Mouse (Mus musculus): ENCODE data around the gene Adgrb3. TPM values are rescaled to one million over a fixed set of nuclear protein-coding genes. Genes with fewer than 3 reads are reported as not detected.

Adgrb3 gene
- polyA plus RNA-seq, 1 experiment from 2014 or later: 3.0 TPM

DNA sequence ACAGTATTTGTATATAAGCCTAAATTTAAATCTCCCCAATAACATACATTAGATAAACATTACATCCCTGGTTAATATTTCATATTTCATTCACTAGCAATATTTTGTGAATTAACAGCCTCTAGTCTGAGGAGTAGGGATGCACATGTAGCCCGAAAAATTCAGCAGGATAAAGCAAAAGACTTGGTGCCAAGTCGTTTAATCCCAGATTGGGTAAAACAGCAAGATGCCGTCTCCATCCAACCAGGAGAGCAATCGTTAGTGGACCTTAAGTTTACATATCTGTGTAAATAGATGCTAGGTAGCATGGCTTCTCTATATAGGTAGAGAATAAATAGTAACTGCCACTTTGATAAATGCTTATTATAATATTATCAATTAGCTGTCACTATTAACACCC lies 52.0 kb downstream of the Adgrb3 start:
- Histone ChIP-seq H3K9me3 (replicated peaks; ENCODE audit: control insufficient read depth, low read length) (no peaks in the 10 kb centered on the region), H3K27ac (replicated peaks; ENCODE audit: low read depth, low read length) (no peak overlapping the region), H3K9ac (replicated peaks; ENCODE audit: low read length) (no peak overlapping the region), H3K4me1 (ENCODE audit: control insufficient read depth, insufficient read depth, low read length) (no peaks in the 10 kb centered on the region), H3K4me2 (ENCODE audit: low read depth, low read length) (no peak overlapping the region), H3K36me3 (replicated peaks; ENCODE audit: control insufficient read depth, insufficient read depth, low read depth, low read length) (no peaks in the 10 kb centered on the region), H3K4me3 (ENCODE audit: low read depth, low read length) (no peak overlapping the region), H3K27me3 (ENCODE audit: control insufficient read depth, insufficient read depth, low read length) (no peaks in the 10 kb centered on the region)
- ATAC-seq (replicated peaks; ENCODE audit: insufficient number of reproducible peaks, low FRiP score, low TSS enrichment, low read depth) (no peak), DNase-seq (ENCODE audit: low spot score) (no peak)
- 86% methylated on average over 4 of the region's 4 CpGs for WGBS

DNA sequence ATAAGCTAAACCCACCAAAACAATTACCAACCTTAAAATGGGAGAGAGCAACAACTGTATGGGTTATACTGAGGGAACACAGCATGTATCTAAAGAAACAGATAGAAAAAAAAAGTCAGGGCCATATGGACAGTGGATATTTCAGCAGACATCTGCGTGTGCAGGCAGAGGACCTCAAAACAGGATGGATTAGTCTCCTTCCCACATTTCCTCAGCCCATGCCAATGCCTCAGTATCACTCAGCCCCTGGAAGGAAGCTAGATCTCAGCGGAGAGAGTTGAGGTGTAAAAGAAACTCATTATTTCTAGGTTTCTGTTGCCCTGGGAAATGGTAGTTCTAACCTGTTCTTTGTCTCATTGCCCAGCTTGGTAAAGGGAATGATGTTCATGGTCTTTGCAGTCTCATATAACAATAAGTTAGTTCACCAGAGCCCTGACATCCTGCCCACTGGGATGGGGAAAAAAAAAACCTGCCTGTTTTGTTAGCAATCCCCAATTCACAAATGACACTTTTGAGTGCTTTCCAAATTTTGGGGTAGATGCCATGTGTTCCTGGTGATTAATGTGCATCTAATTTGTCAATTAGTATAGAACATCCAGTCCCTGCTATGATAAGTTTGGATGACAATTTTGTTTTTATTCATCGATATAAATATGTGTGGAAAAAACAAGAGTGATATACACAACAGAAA lies 53.9 kb downstream of the Adgrb3 start:
- Histone ChIP-seq H3K9me3 (replicated peaks; ENCODE audit: control insufficient read depth, low read length) (no peaks in the 10 kb centered on the region), H3K36me3 (replicated peaks; ENCODE audit: control insufficient read depth, insufficient read depth, low read depth, low read length) (no peaks in the 10 kb centered on the region), H3K4me3 (ENCODE audit: low read depth, low read length) (no peak overlapping the region), H3K27me3 (ENCODE audit: control insufficient read depth, insufficient read depth, low read length) (no peaks in the 10 kb centered on the region), H3K4me2 (ENCODE audit: low read depth, low read length) (no peak overlapping the region), H3K4me1 (ENCODE audit: control insufficient read depth, insufficient read depth, low read length) (no peaks in the 10 kb centered on the region), H3K27ac (replicated peaks; ENCODE audit: low read depth, low read length) (no peak overlapping the region), H3K9ac (replicated peaks; ENCODE audit: low read length) (no peak overlapping the region)
- DNase-seq (ENCODE audit: low spot score) (no peak), ATAC-seq (replicated peaks; ENCODE audit: insufficient number of reproducible peaks, low FRiP score, low TSS enrichment, low read depth) (no peak)
- 77% methylated on average over 3 of the region's 3 CpGs for WGBS

GRCm38 (mm10) chr1:25768958-25769357 lies 60.5 kb downstream of the Adgrb3 start:
- DNase-seq (ENCODE audit: low spot score) (no peak), ATAC-seq (replicated peaks; ENCODE audit: insufficient number of reproducible peaks, low FRiP score, low TSS enrichment, low read depth) (no peak)
- no peak overlapping the region for H3K27ac ChIP-seq (replicated peaks; ENCODE audit: low read depth, low read length)
- H3K4me1 ChIP-seq (ENCODE audit: control insufficient read depth, insufficient read depth, low read length): no peaks in the 10 kb centered on the region
- no peaks in the 10 kb centered on the region for H3K36me3 ChIP-seq (replicated peaks; ENCODE audit: control insufficient read depth, insufficient read depth, low read depth, low read length)
- H3K4me2 ChIP-seq (ENCODE audit: low read depth, low read length): no peak overlapping the region
- H3K4me3 ChIP-seq (ENCODE audit: low read depth, low read length): no peak overlapping the region
- H3K9me3 ChIP-seq (replicated peaks; ENCODE audit: control insufficient read depth, low read length): no peaks in the 10 kb centered on the region
- 87% methylated on average over 2 of the region's 2 CpGs for WGBS
- no peaks in the 10 kb centered on the region for H3K27me3 ChIP-seq (ENCODE audit: control insufficient read depth, insufficient read depth, low read length)
- no peak overlapping the region for H3K9ac ChIP-seq (replicated peaks; ENCODE audit: low read length)

DNA sequence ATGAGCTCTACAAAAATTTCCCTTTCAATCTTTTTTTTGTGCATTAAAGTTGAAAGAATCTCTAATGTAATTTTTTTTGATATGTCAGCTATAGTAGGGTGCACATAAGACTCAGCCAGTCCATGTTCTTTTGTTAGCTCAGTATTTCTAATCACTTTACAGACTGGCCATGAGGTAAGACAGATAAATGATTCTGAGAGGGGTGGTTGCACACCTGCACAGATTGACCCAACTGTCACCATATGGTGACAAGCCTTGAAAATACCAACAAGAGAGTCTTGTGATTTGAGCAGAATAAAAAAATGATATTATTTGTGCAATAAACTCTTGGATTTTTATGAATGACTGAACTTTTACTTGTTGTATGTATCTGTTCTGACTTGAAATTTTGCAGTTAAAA lies 74.2 kb downstream of the Adgrb3 start:
- H3K27ac ChIP-seq (replicated peaks; ENCODE audit: low read depth, low read length): no peak overlapping the region
- no peaks in the 10 kb centered on the region for H3K4me1 ChIP-seq (ENCODE audit: control insufficient read depth, insufficient read depth, low read length)
- ATAC-seq (replicated peaks; ENCODE audit: insufficient number of reproducible peaks, low FRiP score, low TSS enrichment, low read depth): no peak

DNA sequence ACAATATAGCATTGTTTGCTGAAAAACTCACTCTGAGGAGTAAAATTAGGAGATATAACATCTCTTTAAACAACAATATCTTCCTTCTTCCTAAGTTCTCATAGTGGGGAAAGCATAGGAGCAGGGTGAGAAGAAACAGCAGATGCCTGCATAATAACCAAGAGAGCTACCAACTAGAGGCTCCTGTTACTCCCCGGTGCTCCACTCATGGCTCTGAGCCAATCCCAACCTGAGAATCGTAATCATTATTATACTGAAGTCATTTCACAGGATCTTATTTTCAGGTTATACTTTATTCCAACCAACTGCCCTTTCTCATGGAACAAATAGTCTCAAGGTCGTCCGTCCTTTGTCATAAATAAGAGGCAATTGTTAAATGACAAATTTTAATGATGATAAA lies 75.0 kb downstream of the Adgrb3 start:
- H3K4me3 ChIP-seq (ENCODE audit: low read depth, low read length): no peak overlapping the region
- no peak for DNase-seq (ENCODE audit: low spot score)
- ATAC-seq (replicated peaks; ENCODE audit: insufficient number of reproducible peaks, low FRiP score, low TSS enrichment, low read depth): no peak
- H3K36me3 ChIP-seq (replicated peaks; ENCODE audit: control insufficient read depth, insufficient read depth, low read depth, low read length): no peaks in the 10 kb centered on the region
- 76% methylated on average over 4 of the region's 4 CpGs for WGBS
- H3K27me3 ChIP-seq (ENCODE audit: control insufficient read depth, insufficient read depth, low read length): no peaks in the 10 kb centered on the region
- no peak overlapping the region for H3K27ac ChIP-seq (replicated peaks; ENCODE audit: low read depth, low read length)
- H3K4me1 ChIP-seq (ENCODE audit: control insufficient read depth, insufficient read depth, low read length): no peaks in the 10 kb centered on the region
- no peak overlapping the region for H3K9ac ChIP-seq (replicated peaks; ENCODE audit: low read length)
- no peak overlapping the region for H3K4me2 ChIP-seq (ENCODE audit: low read depth, low read length)
- H3K9me3 ChIP-seq (replicated peaks; ENCODE audit: control insufficient read depth, low read length): no peaks in the 10 kb centered on the region

More for the DNA sequence above, 74.2 kb downstream of the Adgrb3 start:
- Histone ChIP-seq H3K4me3 (ENCODE audit: low read depth, low read length) (no peak overlapping the region), H3K36me3 (replicated peaks; ENCODE audit: control insufficient read depth, insufficient read depth, low read depth, low read length) (no peaks in the 10 kb centered on the region), H3K9me3 (replicated peaks; ENCODE audit: control insufficient read depth, low read length) (no peaks in the 10 kb centered on the region), H3K9ac (replicated peaks; ENCODE audit: low read length) (no peak overlapping the region), H3K4me2 (ENCODE audit: low read depth, low read length) (no peak overlapping the region), H3K27me3 (ENCODE audit: control insufficient read depth, insufficient read depth, low read length) (no peaks in the 10 kb centered on the region)
- no peak for DNase-seq (ENCODE audit: low spot score)

DNA sequence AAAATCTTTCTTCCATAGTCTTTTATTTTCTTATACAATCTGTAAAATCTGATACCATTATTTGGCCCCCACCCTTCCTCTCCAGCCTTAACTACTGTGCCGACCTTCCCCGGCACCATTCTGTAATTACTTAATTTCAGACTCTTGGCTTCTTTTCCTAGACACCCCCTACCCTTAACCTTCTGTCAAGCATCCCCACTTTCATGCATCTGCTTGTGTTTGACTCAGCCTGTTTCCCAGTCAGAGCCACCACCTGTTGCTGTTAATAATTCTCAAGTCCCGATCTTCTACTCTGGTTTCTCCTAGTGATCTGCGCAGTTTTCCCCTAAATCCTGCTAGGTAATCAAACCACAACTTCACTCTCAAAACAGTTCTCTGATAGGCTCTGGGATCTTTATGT lies 83.9 kb downstream of the Adgrb3 start:
- H3K9ac ChIP-seq (replicated peaks; ENCODE audit: low read length): no peak overlapping the region
- H3K4me3 ChIP-seq (ENCODE audit: low read depth, low read length): no peak overlapping the region
- ATAC-seq (replicated peaks; ENCODE audit: insufficient number of reproducible peaks, low FRiP score, low TSS enrichment, low read depth) (no peak), DNase-seq (ENCODE audit: low spot score) (no peak)
- no peak overlapping the region for H3K4me2 ChIP-seq (ENCODE audit: low read depth, low read length)
- no peak overlapping the region for H3K27ac ChIP-seq (replicated peaks; ENCODE audit: low read depth, low read length)
- no peaks in the 10 kb centered on the region for H3K4me1 ChIP-seq (ENCODE audit: control insufficient read depth, insufficient read depth, low read length)
- no peaks in the 10 kb centered on the region for H3K36me3 ChIP-seq (replicated peaks; ENCODE audit: control insufficient read depth, insufficient read depth, low read depth, low read length)
- no peaks in the 10 kb centered on the region for H3K9me3 ChIP-seq (replicated peaks; ENCODE audit: control insufficient read depth, low read length)
- H3K27me3 ChIP-seq (ENCODE audit: control insufficient read depth, insufficient read depth, low read length): no peaks in the 10 kb centered on the region
- 73% methylated on average over 4 of the region's 4 CpGs for WGBS

GRCm38 (mm10) chr1:25744736-25745135 lies 84.8 kb downstream of the Adgrb3 start:
- Histone ChIP-seq H3K4me3 (ENCODE audit: low read depth, low read length) (no peak overlapping the region), H3K4me1 (ENCODE audit: control insufficient read depth, insufficient read depth, low read length) (no peaks in the 10 kb centered on the region), H3K36me3 (replicated peaks; ENCODE audit: control insufficient read depth, insufficient read depth, low read depth, low read length) (no peaks in the 10 kb centered on the region), H3K9me3 (replicated peaks; ENCODE audit: control insufficient read depth, low read length) (no peaks in the 10 kb centered on the region), H3K4me2 (ENCODE audit: low read depth, low read length) (no peak overlapping the region), H3K9ac (replicated peaks; ENCODE audit: low read length) (no peak overlapping the region), H3K27ac (replicated peaks; ENCODE audit: low read depth, low read length) (no peak overlapping the region), H3K27me3 (ENCODE audit: control insufficient read depth, insufficient read depth, low read length) (no peaks in the 10 kb centered on the region)
- DNase-seq (ENCODE audit: low spot score) (no peak), ATAC-seq (replicated peaks; ENCODE audit: insufficient number of reproducible peaks, low FRiP score, low TSS enrichment, low read depth) (no peak)
- 81% methylated on average over 6 of the region's 6 CpGs for WGBS

DNA sequence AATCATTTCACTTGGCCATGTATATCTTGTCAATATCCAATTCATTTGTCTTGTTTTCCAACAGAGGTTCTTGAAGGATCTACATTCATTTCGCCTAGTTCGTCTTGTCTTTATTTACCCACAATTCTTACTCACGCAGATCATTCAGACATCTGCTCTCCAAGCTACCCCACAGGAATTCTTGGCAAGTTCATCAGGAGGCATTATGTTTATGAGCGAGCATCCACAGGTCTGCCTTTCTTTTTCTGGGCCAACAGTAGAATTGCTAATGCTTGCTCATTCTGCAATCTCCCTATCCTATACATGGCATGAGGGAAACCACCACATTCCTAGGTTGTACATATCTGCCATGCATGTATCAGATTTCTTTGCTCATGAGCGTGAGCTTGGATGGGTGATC lies 99.7 kb downstream of the Adgrb3 start:
- ATAC-seq (replicated peaks; ENCODE audit: insufficient number of reproducible peaks, low FRiP score, low TSS enrichment, low read depth) (no peak), DNase-seq (ENCODE audit: low spot score) (no peak)
- no peak overlapping the region for H3K4me3 ChIP-seq (ENCODE audit: low read depth, low read length)
- H3K36me3 ChIP-seq (replicated peaks; ENCODE audit: control insufficient read depth, insufficient read depth, low read depth, low read length): no peaks in the 10 kb centered on the region
- 93% methylated on average over 5 of the region's 5 CpGs for WGBS
- H3K27me3 ChIP-seq (ENCODE audit: control insufficient read depth, insufficient read depth, low read length): no peaks in the 10 kb centered on the region
- no peak overlapping the region for H3K9ac ChIP-seq (replicated peaks; ENCODE audit: low read length)
- H3K27ac ChIP-seq (replicated peaks; ENCODE audit: low read depth, low read length): no peak overlapping the region
- H3K4me1 ChIP-seq (ENCODE audit: control insufficient read depth, insufficient read depth, low read length): no peaks in the 10 kb centered on the region
- no peaks in the 10 kb centered on the region for H3K9me3 ChIP-seq (replicated peaks; ENCODE audit: control insufficient read depth, low read length)
- H3K4me2 ChIP-seq (ENCODE audit: low read depth, low read length): no peak overlapping the region

Measured in embryonic facial prominence, embryonic 11.5 days (tissue).